Mouse (Mus musculus): ENCODE data around the gene Chchd1. TPM values are rescaled to one million over a fixed set of nuclear protein-coding genes. Genes with fewer than 3 reads are reported as not detected.

The Chchd1 gene
- 100 to 1,000 TPM; 120 to 126 TPM for total RNA-seq (2021)

- peak; percentile 77 for DNase-seq (ENCODE audit: low spot score)
- intact Hi-C loops (cut with DNase I) = no loop called here
Observed at GRCm38 (mm10) chr14:20702741-20703381, at the start of gene Chchd1. TSS of gene Chchd1 (plus strand) at chr14:20703006.

- DNase-seq (ENCODE audit: low spot score) = no peak
- intact Hi-C loops (cut with DNase I) = no loop called here
Observed at GRCm38 (mm10) chr14:20654690-20655421, 48.0 kb upstream of the Chchd1 start.

DNA sequence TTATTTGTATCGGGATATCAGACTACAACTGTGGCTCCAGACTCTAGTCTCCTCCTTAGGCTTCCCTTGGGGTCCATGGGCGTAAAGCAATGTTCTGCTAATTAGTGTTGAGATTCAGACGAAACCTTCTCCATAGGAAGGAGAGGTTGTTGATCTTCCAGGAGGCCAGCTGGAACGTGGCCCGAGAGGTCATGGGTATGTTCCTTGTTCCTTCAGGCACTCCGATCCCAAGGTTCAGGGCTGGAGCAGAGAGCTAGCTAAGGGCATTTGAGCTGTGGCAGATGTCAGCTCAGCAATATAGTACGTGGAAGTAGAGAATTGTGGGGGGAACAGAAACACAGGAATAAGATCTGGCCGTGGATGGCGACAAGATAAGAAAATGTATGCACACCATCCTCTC is 47.1 kb upstream of the Chchd1 start:
- intact Hi-C loops (cut with DNase I) = no loop called here

GRCm38 (mm10) chr14:20656361-20656760 is 46.4 kb upstream of the Chchd1 start, which contains the start of gene Myoz1:
TSS of gene Myoz1 (minus strand) at chr14:20656540.
- DNase-seq (ENCODE audit: low spot score) = no peak
- intact Hi-C loops (cut with DNase I) = no loop called here

More for the DNA sequence above, 47.1 kb upstream of the Chchd1 start:
- no peak for DNase-seq (ENCODE audit: low spot score)

- DNase-seq (ENCODE audit: low spot score) = no peak
- intact Hi-C loops (cut with DNase I) = loop anchor here (1.0 kb wide), 1 partner anchor 82 kb away; no protein-coding TSS in a partner anchor
Observed at GRCm38 (mm10) chr14:20658326-20658725, 44.5 kb upstream of the Chchd1 start.

GRCm38 (mm10) chr14:20658902-20659301 is 43.9 kb upstream of the Chchd1 start:
- intact Hi-C loops (cut with DNase I) = loop anchor here (1.0 kb wide), 1 partner anchor 83 kb away; no protein-coding TSS in a partner anchor

DNA sequence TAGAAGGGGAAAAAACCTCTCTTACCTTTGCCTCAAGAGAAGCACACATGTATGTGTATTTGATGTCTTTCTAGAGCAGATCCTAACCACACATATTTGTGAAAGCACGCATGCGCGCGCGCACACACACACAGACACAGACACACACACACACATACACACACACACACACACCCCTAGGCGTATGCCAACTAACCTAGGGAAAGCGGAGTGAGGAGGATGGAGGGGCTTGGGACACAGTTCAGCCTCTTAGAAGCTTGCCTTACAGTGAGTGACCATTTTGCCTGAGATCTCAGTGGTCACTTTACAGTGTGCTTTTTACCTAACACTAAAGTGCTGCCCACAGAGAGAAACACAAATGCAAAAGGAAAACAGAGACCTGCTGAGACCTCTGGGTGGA is 43.1 kb upstream of the Chchd1 start:
- no peak for DNase-seq (ENCODE audit: low spot score)
- intact Hi-C loops (cut with DNase I) = loop anchor here (2.0 to 10.0 kb wide), 3 partner anchors 19 to 265 kb away; partner anchors contain the start of genes Mrps16 and Usp54

More at GRCm38 (mm10) chr14:20658902-20659301, 43.9 kb upstream of the Chchd1 start:
- DNase-seq (ENCODE audit: low spot score) = no peak

GRCm38 (mm10) chr14:20660827-20661660 is 41.8 kb upstream of the Chchd1 start:
- intact Hi-C loops (cut with DNase I) = loop anchor here (2.0 to 10.0 kb wide), 3 partner anchors 20 to 266 kb away; partner anchors contain the start of genes Mrps16 and Usp54
- peak; percentile 89 for DNase-seq (ENCODE audit: low spot score)

DNA sequence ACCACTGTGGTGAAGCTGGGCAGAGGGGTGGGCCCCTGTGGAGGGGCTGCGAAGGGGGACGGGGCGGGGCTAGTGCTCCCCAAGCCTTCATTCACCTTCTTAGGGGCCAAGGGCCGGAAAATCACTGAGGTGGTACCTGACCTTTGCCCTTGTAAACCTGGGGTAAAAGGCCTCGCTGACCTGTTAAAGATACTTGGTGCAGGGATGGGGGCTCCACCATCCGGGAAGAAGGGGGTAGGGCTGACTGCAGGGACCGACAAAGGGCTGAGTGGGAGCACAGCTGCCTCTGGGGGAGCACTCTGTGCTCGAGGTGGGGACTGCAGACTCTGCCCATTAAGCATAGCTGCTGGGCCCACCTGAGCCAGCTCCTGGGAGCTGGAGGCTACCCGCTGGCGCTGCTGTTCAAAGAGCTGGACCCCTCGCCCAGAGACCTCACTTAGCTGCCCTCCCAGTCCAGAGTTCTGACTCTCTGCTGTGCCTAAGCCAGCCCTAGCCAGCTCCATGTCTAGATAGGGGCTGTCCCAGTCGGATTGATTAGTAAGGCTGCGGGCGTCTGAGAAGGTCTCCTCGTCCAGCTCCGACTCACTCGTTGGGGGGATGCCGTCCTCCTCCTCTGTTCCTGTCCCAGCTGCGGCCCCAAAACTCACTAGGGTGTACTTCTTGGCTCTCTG is 41.0 kb upstream of the Chchd1 start:
- intact Hi-C loops (cut with DNase I) = loop anchor here (2.0 to 10.0 kb wide), 3 partner anchors 21 to 267 kb away; partner anchors contain the start of genes Mrps16 and Usp54
- no peak for DNase-seq (ENCODE audit: low spot score)

DNA sequence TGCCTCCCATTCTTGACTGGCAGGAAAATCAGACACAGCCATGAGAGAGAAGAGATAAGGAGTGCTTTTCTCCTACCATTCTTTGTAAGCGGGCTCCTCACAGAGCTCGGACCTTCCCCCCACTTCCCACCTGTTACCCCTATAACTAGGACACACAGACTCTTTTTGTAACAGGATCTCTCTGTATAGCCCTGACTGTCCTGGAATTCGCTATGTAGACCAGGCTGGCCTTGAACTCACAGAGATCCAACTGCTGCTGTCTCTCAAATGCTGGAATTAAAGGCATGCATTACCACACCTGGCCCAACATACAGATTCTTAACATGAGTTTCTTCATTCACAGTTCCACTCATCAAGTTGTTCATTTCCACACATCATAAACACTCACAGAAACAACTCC is 40.1 kb upstream of the Chchd1 start:
- DNase-seq (ENCODE audit: low spot score) = no peak
- intact Hi-C loops (cut with DNase I) = loop anchor here (5.0 to 10.0 kb wide), 2 partner anchors 185 to 268 kb away; partner anchors contain the start of gene Mrps16

- no peak for DNase-seq (ENCODE audit: low spot score)
- intact Hi-C loops (cut with DNase I) = loop anchor here (5.0 to 10.0 kb wide), 2 partner anchors 186 to 269 kb away; partner anchors contain the start of gene Mrps16
Observed at GRCm38 (mm10) chr14:20663601-20664000, 39.2 kb upstream of the Chchd1 start.

GRCm38 (mm10) chr14:20664436-20664835 is 38.4 kb upstream of the Chchd1 start:
- no peak for DNase-seq (ENCODE audit: low spot score)
- intact Hi-C loops (cut with DNase I) = loop anchor here (5.0 to 10.0 kb wide), 2 partner anchors 187 to 270 kb away; partner anchors contain the start of gene Mrps16

- no peak for DNase-seq (ENCODE audit: low spot score)
- intact Hi-C loops (cut with DNase I) = loop anchor here (10.0 kb wide), 1 partner anchor 273 kb away; the partner anchor contains the start of gene Mrps16
Observed at GRCm38 (mm10) chr14:20667469-20667868, 35.3 kb upstream of the Chchd1 start.

- intact Hi-C loops (cut with DNase I) = loop anchor here (10.0 kb wide), 1 partner anchor 273 kb away; the partner anchor contains the start of gene Mrps16
- peak; percentile 29 for DNase-seq (ENCODE audit: low spot score)
Observed at GRCm38 (mm10) chr14:20668154-20668810, 34.5 kb upstream of the Chchd1 start, which contains the start of gene Synpo2l. TSS of gene Synpo2l (minus strand) at chr14:20668354.

- no peak for DNase-seq (ENCODE audit: low spot score)
- intact Hi-C loops (cut with DNase I) = no loop called here
Observed at GRCm38 (mm10) chr14:20672990-20673389, 29.8 kb upstream of the Chchd1 start.

- intact Hi-C loops (cut with DNase I) = loop anchor here (2.0 kb wide), 1 partner anchor 19 kb away; no protein-coding TSS in a partner anchor
- no peak for DNase-seq (ENCODE audit: low spot score)
Observed at GRCm38 (mm10) chr14:20673735-20674063, 29.1 kb upstream of the Chchd1 start.

DNA sequence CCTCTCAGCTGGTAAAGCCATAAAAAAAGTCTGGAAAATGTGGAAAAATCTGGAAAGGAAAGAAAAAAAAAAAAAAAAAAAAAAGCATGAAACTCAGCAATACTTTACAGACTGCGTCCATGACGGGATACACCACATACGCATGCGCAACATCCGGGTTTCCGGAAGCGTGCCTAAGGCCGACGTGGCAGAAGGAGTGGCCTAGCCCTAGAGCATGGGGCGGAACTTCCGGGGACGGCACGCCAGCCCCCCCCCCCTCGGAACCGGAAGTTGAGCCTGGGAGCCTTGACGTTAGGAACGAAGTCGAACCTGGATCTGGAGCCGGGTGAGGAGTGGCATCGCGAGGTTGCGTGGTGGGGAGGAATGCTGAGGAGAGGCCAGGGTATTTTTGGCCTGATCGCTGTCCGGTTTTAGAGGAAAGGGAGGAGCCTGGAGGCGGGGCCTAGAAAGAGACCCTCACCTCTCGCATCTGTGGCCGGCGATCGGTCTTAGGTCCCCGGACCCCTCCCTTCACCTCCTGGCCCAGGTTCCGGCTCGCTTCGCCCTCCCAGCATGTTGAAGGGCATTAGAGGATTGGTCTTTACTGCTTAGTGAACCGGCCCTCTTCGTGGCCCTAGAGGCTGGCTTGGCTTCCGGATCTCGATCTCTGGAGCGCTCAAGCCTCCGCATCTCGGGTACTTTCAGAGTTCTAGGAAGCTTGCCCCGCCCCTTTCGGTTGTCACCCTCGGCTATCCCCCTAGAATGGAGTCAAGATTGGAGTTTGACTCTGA is 28.6 kb upstream of the Chchd1 start, which contains the start of gene Sec24c:
TSS of gene Sec24c (plus strand) at position 245 of the 770 bp plus-strand sequence.
- intact Hi-C loops (cut with DNase I) = loop anchor here (2.0 kb wide), 1 partner anchor 19 kb away; no protein-coding TSS in a partner anchor
- DNase-seq (ENCODE audit: low spot score) = peak; percentile 92

- intact Hi-C loops (cut with DNase I) = no loop called here
- no peak for DNase-seq (ENCODE audit: low spot score)
Observed at GRCm38 (mm10) chr14:20677906-20678305, 24.9 kb upstream of the Chchd1 start.

Measured in heart, postnatal 25 days (tissue).